Mouse (Mus musculus) ES-Bruce4 (cell line): ENCODE measurements at regions not wholly inside any gene's neighbourhood (a gene's known extent, or its start where the extent isn't known, plus 50 kb on each side); places are given as distances from the start of the nearest gene placed in this dataset.

Experiments used
- CTCF ChIP-seq: IDR thresholded peaks from one replicate; pipeline ENCODE4 v1.8.1; 2011; ENCODE audit warnings: low read depth, low read length
- EP300 ChIP-seq: IDR thresholded peaks from 2 replicates; pipeline ENCODE4 v1.6.1; 2011; ENCODE audit warnings: low read depth, low read length; ENCODE audit not compliant: insufficient read depth

GRCm38 (mm10) chr2:106161877-106162276 is 158.5 kb upstream of the Dnajc24 start:
- no peak for TF ChIP-seq CTCF
- TF ChIP-seq EP300, result no peak
